Mouse (Mus musculus) hindbrain, embryonic 16.5 days (tissue): Measurements from ENCODE around the gene Igsf3. TPM values are rescaled to one million over a fixed set of nuclear protein-coding genes. Genes with fewer than 3 reads are reported as not detected.

Experiments
- ATAC-seq: fragments of 200-750 bp; cut with Nextera tagmentation; 2 replicates; pipeline ENCODE4 v1.8.0; 2017; ENCODE audit warnings: moderate TSS enrichment, moderate library complexity
- H3K27ac ChIP-seq: fragments of 300-500 bp; sonication (generic); 2 replicates; pipeline ENCODE4 v1.5.1; 2014; ENCODE audit warnings: low read depth, mild to moderate bottlenecking, control low read depth, low read length, moderate library complexity
- H3K27me3 ChIP-seq: fragments of 300-500 bp; sonication (generic); replicated peaks from 2 replicates; pipeline ENCODE4 v1.6.1; 2014; ENCODE audit warnings: low read length; ENCODE audit not compliant: control insufficient read depth, insufficient read depth
- H3K36me3 ChIP-seq: fragments of 300-500 bp; sonication (generic); 2 replicates; pipeline ENCODE4 v1.6.1; 2014; ENCODE audit warnings: mild to moderate bottlenecking, low read length, moderate library complexity, mixed read lengths; ENCODE audit not compliant: control insufficient read depth, insufficient read depth
- H3K4me1 ChIP-seq: fragments of 300-500 bp; sonication (generic); 2 replicates; pipeline ENCODE4 v1.6.1; 2014; ENCODE audit warnings: low read depth, low read length; ENCODE audit not compliant: control insufficient read depth, insufficient read depth
- H3K4me2 ChIP-seq: fragments of 300-500 bp; sonication (generic); 2 replicates; pipeline ENCODE4 v1.6.1; 2014; ENCODE audit warnings: mild to moderate bottlenecking, low read length, control low read depth, moderate library complexity
- H3K4me3 ChIP-seq: fragments of 300-500 bp; sonication (generic); 2 replicates; pipeline ENCODE4 v1.5.1; 2014; ENCODE audit warnings: mild to moderate bottlenecking, low read length, control low read depth, moderate library complexity
- H3K9ac ChIP-seq: fragments of 300-500 bp; sonication (generic); 2 replicates; pipeline ENCODE4 v1.6.1; 2014; ENCODE audit warnings: low read depth, mild to moderate bottlenecking, control low read depth, low read length, moderate library complexity
- H3K9me3 ChIP-seq: fragments of 300-500 bp; sonication (generic); 2 replicates; pipeline ENCODE4 v1.6.1; 2014; ENCODE audit warnings: mild to moderate bottlenecking, low read length, moderate library complexity; ENCODE audit not compliant: control insufficient read depth
- WGBS: fragments of 180-500 bp; shearing (Covaris S2); extraction: QIAGEN DNeasy Blood & Tissue Kit; methylation state at CpG from one replicate; pipeline ENCODE4 v1.1.7; 2014; 5-methylcytosine and 5-hydroxymethylcytosine counted together
- polyA plus RNA-seq: library from polyadenylated mRNA; unstranded; fragments of >200 nt; fragmentation: Nextera tagmentation; extraction: Ambion mirVana; gene quantifications from 2 replicates; pipeline ENCODE4 v1.2.1, GENCODE M21; 2015

Igsf3 gene
- polyA plus RNA-seq, 1 experiment from 2014 or later = 79.0 TPM

DNA sequence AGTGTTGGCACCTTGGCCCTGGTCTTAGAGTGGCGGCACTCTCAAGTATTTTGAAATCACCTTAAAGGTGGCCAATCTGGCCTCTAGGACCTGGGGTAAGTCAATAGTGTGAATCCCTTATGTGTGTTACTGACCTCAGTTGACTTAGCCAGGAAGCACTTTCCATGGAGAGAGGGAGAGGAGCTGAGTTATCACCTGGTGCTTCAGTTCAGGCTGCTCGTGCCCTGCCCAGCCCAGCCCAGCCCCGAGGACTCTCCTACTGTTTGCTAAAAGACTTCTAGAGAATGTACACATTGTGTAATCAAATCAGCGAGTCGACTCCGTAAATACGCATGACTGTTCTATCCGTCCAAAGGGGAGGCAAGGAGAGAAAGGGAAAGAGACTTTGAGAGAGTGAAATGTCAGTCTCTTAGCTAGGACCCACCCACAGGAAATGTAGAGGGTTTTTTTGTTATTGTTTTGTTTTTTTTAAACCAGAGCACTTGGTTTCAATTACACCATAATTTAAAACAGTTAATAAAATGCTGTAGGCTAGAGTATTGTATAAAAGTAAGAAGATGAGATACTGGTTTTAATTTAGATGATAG is 9.6 kb downstream of the Igsf3 start:
- 39% methylated on average over 8 of the region's 8 CpGs for WGBS
- ATAC-seq = no peak
- H3K4me1 ChIP-seq = peaks cover 58% of the 10 kb centered on the region
- no peak overlapping the region for H3K4me3 ChIP-seq
- no peak overlapping the region for H3K4me2 ChIP-seq
- no peaks in the 10 kb centered on the region for H3K36me3 ChIP-seq
- H3K9me3 ChIP-seq = no peaks in the 10 kb centered on the region
- no peak overlapping the region for H3K27ac ChIP-seq
- no peaks in the 10 kb centered on the region for H3K27me3 ChIP-seq
- H3K9ac ChIP-seq = no peak overlapping the region

- peaks cover 47% of the 10 kb centered on the region for H3K4me1 ChIP-seq
- H3K27me3 ChIP-seq = no peaks in the 10 kb centered on the region
- 0 out of 2 replicates have a peak overlapping the region, but pooled peaks have one; percentile 13 for H3K4me2 ChIP-seq
- no peak overlapping the region for H3K9ac ChIP-seq
- H3K4me3 ChIP-seq = no peak overlapping the region
- no peaks in the 10 kb centered on the region for H3K36me3 ChIP-seq
- WGBS = 10% methylated on average over 10 of the region's 10 CpGs
- H3K27ac ChIP-seq = no peak overlapping the region
- no peak for ATAC-seq
- no peaks in the 10 kb centered on the region for H3K9me3 ChIP-seq
These were observed 11.0 kb downstream of the Igsf3 start for GRCm38 (mm10) chr3:101387849-101388248.

DNA sequence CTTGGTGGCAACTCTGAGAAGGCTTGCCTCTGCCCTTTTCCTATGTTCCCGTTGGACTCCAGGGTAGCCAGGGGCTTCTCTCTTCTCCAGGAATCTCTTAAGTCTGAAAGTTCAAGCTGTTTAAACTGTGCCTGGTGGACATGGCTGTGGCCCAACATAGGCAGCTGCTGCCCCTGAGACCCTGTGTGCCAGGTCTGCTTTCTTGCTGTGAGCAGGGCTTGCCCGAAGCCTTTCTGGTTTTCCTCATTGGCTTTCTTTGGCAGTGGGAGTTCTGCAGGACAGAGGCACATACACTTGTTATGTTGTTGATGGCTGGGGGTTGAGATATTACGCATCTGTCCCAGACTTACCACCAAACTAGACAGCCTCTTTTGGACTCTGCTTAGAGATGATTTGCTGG is 12.7 kb downstream of the Igsf3 start:
- no peak overlapping the region for H3K27ac ChIP-seq
- no peaks in the 10 kb centered on the region for H3K27me3 ChIP-seq
- peaks cover 46% of the 10 kb centered on the region for H3K4me1 ChIP-seq
- H3K4me3 ChIP-seq = no peak overlapping the region
- ATAC-seq = no peak
- no peak overlapping the region for H3K9ac ChIP-seq
- 79% methylated on average over 3 of the region's 3 CpGs for WGBS
- H3K36me3 ChIP-seq = no peaks in the 10 kb centered on the region
- no peaks in the 10 kb centered on the region for H3K9me3 ChIP-seq
- H3K4me2 ChIP-seq = no peak overlapping the region

DNA sequence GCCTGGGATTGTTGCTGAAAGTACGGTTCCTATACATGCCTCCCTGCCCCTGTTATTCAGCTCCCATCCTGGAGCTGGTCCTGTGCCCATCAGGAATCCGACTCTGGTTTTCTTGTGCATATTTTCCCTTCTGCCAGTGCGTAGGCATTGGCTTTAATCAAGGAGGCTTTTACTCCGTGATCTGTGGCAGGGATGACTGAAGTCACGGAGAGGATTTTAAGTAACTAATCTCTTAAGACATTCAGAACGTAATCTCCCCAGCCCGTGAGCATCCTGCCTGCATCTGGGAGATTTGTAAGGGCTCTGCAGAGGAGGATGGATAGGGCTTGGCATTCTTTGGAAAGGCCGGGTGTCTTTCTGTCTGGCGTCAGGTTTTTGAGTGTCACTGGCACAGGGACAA is 13.6 kb downstream of the Igsf3 start:
- no peak overlapping the region for H3K27ac ChIP-seq
- no peak overlapping the region for H3K9ac ChIP-seq
- H3K9me3 ChIP-seq = no peaks in the 10 kb centered on the region
- H3K4me1 ChIP-seq = peaks cover 55% of the 10 kb centered on the region
- H3K4me2 ChIP-seq = no peak overlapping the region
- 35% methylated on average over 9 of the region's 9 CpGs for WGBS
- H3K4me3 ChIP-seq = no peak overlapping the region
- ATAC-seq = no peak
- no peaks in the 10 kb centered on the region for H3K27me3 ChIP-seq
- H3K36me3 ChIP-seq = no peaks in the 10 kb centered on the region

DNA sequence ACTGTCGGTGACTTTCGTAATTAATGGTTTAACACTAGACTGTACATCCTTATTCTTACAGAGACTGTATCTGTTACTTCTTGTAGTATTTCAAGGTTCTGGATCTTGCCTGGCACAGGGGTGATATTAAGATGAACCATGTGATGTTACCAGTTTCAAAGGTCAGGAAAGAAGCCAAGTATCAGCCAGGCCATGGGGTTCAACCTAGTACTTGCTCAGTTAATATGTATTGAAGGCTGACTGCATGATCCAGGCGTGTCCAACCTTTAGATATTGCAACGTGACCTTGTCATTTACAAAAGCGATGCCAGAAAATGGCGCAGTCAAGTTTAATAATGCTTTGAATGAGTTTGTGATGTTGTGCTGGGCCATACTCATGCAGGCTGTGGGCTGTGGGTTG is 15.1 kb downstream of the Igsf3 start:
- H3K27ac ChIP-seq = no peak overlapping the region
- 94% methylated on average over 6 of the region's 6 CpGs for WGBS
- ATAC-seq = no peak
- no peaks in the 10 kb centered on the region for H3K27me3 ChIP-seq
- H3K36me3 ChIP-seq = no peaks in the 10 kb centered on the region
- no peak overlapping the region for H3K4me3 ChIP-seq
- no peak overlapping the region for H3K9ac ChIP-seq
- no peak overlapping the region for H3K4me2 ChIP-seq
- H3K4me1 ChIP-seq = peaks cover 63% of the 10 kb centered on the region
- no peaks in the 10 kb centered on the region for H3K9me3 ChIP-seq

DNA sequence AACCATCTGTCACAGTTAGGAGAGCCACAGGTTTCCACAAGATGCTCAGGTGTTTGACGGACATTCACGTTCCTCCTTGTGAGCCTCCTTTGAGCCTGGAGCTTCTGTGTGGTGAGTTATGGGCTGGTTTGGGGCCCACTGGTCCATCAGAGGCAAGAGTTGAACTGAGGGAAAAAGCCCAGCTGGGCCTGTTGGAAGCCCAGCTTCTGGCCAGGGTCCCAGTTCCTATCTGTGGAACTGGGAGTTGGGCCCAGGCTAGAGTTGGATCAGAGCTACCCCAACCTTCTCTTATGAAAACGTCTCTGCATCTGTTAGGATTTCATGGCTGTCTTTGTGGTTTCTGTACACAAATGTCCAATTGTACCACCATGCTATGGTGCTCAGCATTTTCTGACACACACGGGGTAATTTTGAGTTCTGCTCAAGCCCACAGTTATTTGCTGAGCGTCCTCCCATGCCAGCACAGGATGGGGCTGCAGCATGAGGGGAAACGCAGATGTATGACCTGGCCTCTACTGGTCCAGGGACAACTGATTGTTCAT is 16.3 kb downstream of the Igsf3 start:
- Histone ChIP-seq H3K4me2 (no peak overlapping the region), H3K27ac (peak overlapping the region; percentile 9; the same call in 1 of the 2 replicates), H3K36me3 (no peaks in the 10 kb centered on the region), H3K4me1 (peaks cover 70% of the 10 kb centered on the region), H3K9ac (no peak overlapping the region), H3K27me3 (no peaks in the 10 kb centered on the region), H3K9me3 (no peaks in the 10 kb centered on the region), H3K4me3 (no peak overlapping the region)
- ATAC-seq = 0 out of 2 replicates have a peak, but pooled peaks have one; percentile 24
- WGBS = 67% methylated on average over 6 of the region's 6 CpGs

DNA sequence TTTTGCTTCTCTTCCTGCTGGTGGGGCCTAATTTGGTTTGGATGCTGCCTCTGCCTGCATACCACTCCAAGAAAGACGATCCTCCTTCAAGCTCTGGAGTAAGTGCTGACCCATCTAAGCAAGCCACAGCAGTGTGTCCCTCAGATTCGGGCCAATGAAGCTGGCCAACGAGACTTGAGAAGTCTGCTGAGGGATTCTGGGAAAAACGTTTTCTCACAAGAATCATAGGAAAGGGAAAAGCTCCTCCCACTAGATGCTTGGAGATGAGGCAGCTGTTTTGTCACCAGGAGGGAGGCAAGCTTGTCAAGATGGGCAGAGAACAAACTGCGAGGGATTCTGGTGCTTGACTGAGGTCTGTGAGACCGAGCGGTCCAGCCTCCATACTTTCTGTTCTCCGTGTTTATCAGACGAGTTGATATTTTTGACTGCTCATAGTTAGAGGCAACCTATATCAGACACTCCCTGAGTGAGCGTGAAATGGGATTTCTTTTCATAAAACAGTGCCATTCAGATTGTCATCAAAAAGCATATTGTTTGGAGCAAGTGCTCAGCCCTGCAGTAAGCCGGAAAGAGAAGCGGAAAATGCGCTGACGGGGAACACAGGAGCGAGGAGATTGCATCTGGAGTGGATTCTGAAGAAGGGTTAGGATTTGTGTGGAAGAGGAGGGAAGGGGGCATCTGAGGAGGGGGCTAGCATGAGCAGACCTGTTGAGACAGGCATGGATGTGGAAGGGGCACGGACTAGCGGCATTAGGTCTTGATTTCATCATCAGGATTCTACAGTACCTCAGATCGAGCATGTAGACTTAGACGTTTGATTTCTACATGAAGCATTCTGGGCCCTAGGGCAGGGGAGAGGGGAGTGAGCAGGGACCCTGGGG is 17.0 kb downstream of the Igsf3 start:
- 47% methylated on average over 19 of the region's 19 CpGs for WGBS
- no peak overlapping the region for H3K4me3 ChIP-seq
- H3K4me2 ChIP-seq = no peak overlapping the region; the same call in 1 of the 2 replicates
- peaks cover 77% of the 10 kb centered on the region for H3K4me1 ChIP-seq
- H3K36me3 ChIP-seq = no peaks in the 10 kb centered on the region
- no peak overlapping the region for H3K9ac ChIP-seq
- no peaks in the 10 kb centered on the region for H3K27me3 ChIP-seq
- 0 out of 2 replicates have a peak, but pooled peaks have one; percentile 5 for ATAC-seq
- H3K9me3 ChIP-seq = no peaks in the 10 kb centered on the region
- H3K27ac ChIP-seq = peak overlapping the region; percentile 32; the same call in 1 of the 2 replicates

- no peaks in the 10 kb centered on the region for H3K36me3 ChIP-seq
- H3K4me1 ChIP-seq = peaks cover 71% of the 10 kb centered on the region
- H3K27me3 ChIP-seq = no peaks in the 10 kb centered on the region
- WGBS = 53% methylated on average over 5 of the region's 5 CpGs
- no peaks in the 10 kb centered on the region for H3K9me3 ChIP-seq
- H3K27ac ChIP-seq = peak overlapping the region; percentile 17; the same call in 1 of the 2 replicates
- no peak overlapping the region for H3K4me3 ChIP-seq
- no peak overlapping the region; the same call in 1 of the 2 replicates for H3K9ac ChIP-seq
- ATAC-seq = no peak
- H3K4me2 ChIP-seq = no peak overlapping the region
These were observed 18.5 kb downstream of the Igsf3 start for GRCm38 (mm10) chr3:101395341-101395740.

DNA sequence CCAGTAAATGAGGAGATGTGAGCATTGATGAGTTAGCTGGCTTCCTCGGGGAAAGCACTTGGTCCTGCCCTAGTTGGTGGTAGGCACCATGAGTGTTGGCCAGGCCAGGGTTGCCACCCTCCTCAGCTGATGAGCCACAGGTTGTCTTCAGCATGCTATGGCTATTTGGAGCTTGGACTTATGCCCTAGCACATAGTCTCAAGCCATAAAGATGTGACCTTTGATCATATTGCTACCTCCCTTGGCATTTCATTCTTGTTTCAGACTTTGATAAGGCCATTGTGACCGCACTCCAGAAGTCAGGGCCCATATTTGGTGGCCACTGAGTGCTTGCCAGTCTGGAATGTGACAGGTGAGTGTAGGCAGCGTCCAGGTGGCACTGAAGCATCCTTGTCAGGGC is 19.2 kb downstream of the Igsf3 start:
- no peaks in the 10 kb centered on the region for H3K36me3 ChIP-seq
- H3K4me3 ChIP-seq = no peak overlapping the region
- H3K27ac ChIP-seq = no peak overlapping the region
- H3K9me3 ChIP-seq = no peaks in the 10 kb centered on the region
- 83% methylated on average over 3 of the region's 3 CpGs for WGBS
- H3K27me3 ChIP-seq = no peaks in the 10 kb centered on the region
- H3K4me2 ChIP-seq = no peak overlapping the region
- H3K9ac ChIP-seq = no peak overlapping the region
- ATAC-seq = no peak
- H3K4me1 ChIP-seq = peaks cover 65% of the 10 kb centered on the region
